Mouse (Mus musculus) heart, postnatal 0 days (tissue): ENCODE data around the gene Fam13c.

Experiments
- CTCF ChIP-seq: IDR thresholded peaks from 2 replicates; pipeline ENCODE4 v1.5.1; 2016; ENCODE audit warnings: antibody characterized with exemption, control low read depth, low read depth
- EP300 ChIP-seq: IDR thresholded peaks from 2 replicates; pipeline ENCODE4 v1.6.1; 2016; ENCODE audit warnings: antibody characterized with exemption, low read depth

- no peak for TF ChIP-seq CTCF
- no peak for TF ChIP-seq EP300
These were observed 18.4 kb downstream of the Fam13c start for GRCm38 (mm10) chr10:70458574-70459263.
